In the genomic region with DNA sequence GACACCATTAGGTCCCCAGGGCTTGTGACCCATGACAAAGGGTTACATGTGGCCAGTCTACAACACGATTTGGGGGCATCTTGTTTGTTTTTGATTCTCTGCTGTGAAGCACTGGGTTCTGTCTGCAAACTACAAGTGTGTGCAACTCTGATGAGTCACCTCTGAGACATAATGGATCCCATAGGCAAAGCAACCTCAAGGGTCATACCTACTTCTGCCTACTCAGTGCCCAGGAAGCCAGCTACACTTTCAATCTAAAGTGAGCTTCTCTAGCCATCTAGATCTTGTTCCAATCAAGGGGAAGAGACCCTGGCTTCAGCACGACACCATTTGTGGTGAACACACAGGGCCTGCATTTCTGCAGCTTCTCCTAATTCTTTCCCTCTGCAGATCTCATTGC, we compare ENCODE assay signal across 31 mouse cellular contexts. TPM values are rescaled to one million over a fixed set of nuclear protein-coding genes. Genes with fewer than 3 reads are reported as not detected.
DNase-seq lines count a peak whose midpoint lies in the region; ATAC-seq and TF ChIP-seq lines count a peak whose summit lies in the region.
"Had no signal": no experiment of that assay in that cellular context is flagged by ENCODE, and none has a peak within 500 bp of the region (broad histone marks: within the 10 kb centered on the region; RNA-seq: fewer than 3 reads in every experiment).

No protein-coding gene starts in this region.

- no peak overlapping the region for H3K9ac ChIP-seq in heart, adult 2 months (ENCODE audit: low read depth, low read length)
- no peak overlapping the region for H3K9ac ChIP-seq in stomach, embryonic 15.5 days
- no peak overlapping the region for H3K9ac ChIP-seq in stomach, postnatal 0 days (ENCODE audit: low read length)
- H3K9ac ChIP-seq in CH12.LX (ENCODE audit: insufficient read depth, low read depth), result no peak overlapping the region
- H3K9ac ChIP-seq: forebrain, embryonic 13.5 days; heart, embryonic 13.5 days; hindbrain, embryonic 12.5 days; hindbrain, embryonic 15.5 days had no signal

- DNase-seq in heart, adult 2 months, result no peak
- no peak for DNase-seq in heart, adult 8-10 months (ENCODE audit: low spot score)
- DNase-seq in stomach, postnatal 0 days (ENCODE audit: low spot score), result no peak
- DNase-seq in CH12.LX (ENCODE audit: extremely low read depth), result peak; percentile 49
- no peak for DNase-seq in layer of hippocampus, adult 9-10 months (ENCODE audit: low spot score)
- no peak for DNase-seq in embryonic facial prominence, embryonic 10.5 days (ENCODE audit: low spot score)
- DNase-seq: adrenal gland, adult 2 months; adrenal gland, postnatal 14 days; cerebellum, adult 11-12 months; cerebellum, adult 8-10 months; cerebellum, postnatal 10 days; cerebellum, postnatal 36 days; embryo, embryonic 11 days; gastrocnemius, postnatal 10 days; gastrocnemius, postnatal 36 days; heart, postnatal 14 days had no signal

- H3K4me1 ChIP-seq in heart, adult 2 months (ENCODE audit: control insufficient read depth, insufficient read depth, low read length), result peaks cover 1% of the 10 kb centered on the region; the same call in 1 of the 2 replicates
- H3K4me1 ChIP-seq in stomach, embryonic 15.5 days, result no peaks in the 10 kb centered on the region
- H3K4me1 ChIP-seq in stomach, postnatal 0 days (replicated peaks; ENCODE audit: control insufficient read depth, insufficient read depth), result peaks cover 3% of the 10 kb centered on the region; the same call in 1 of the 2 replicates
- H3K4me1 ChIP-seq in CH12.LX (ENCODE audit: control insufficient read depth in 1 of 2, insufficient read depth in 2 of 2), result peaks cover 28 to 55% of the 10 kb centered on the region in 2 experiments
- H3K4me1 ChIP-seq in embryonic facial prominence, embryonic 10.5 days, result peaks cover 15% of the 10 kb centered on the region
- H3K4me1 ChIP-seq: forebrain, embryonic 13.5 days; heart, embryonic 10.5 days; hindbrain, embryonic 15.5 days had no signal

- no peak overlapping the region for H3K4me3 ChIP-seq in heart, adult 2 months
- no peak overlapping the region for H3K4me3 ChIP-seq in stomach, embryonic 15.5 days (replicated peaks)
- no peak overlapping the region for H3K4me3 ChIP-seq in stomach, postnatal 0 days (ENCODE audit: low read depth, low read length)
- H3K4me3 ChIP-seq in CH12.LX (replicated peaks in 1 of 3; ENCODE audit: low read depth in 2 of 3, low read length in 2 of 3, poor library complexity in 1 of 3), result no peak overlapping the region
- H3K4me3 ChIP-seq in embryonic facial prominence, embryonic 10.5 days, result no peak overlapping the region
- H3K4me3 ChIP-seq: forebrain, embryonic 10.5 days; forebrain, embryonic 13.5 days; heart, embryonic 10.5 days; heart, embryonic 13.5 days; hindbrain, embryonic 12.5 days; hindbrain, embryonic 15.5 days had no signal

- H3K27ac ChIP-seq in heart, adult 2 months, result peak overlapping the region; percentile 43
- H3K27ac ChIP-seq in stomach, embryonic 15.5 days, result no peak overlapping the region
- H3K27ac ChIP-seq in stomach, postnatal 0 days (replicated peaks), result no peak overlapping the region
- H3K27ac ChIP-seq in CH12.LX (ENCODE audit: insufficient read depth, low read depth), result no peak overlapping the region
- no peak overlapping the region for H3K27ac ChIP-seq in embryonic facial prominence, embryonic 10.5 days (replicated peaks)
- H3K27ac ChIP-seq: forebrain, embryonic 10.5 days; forebrain, embryonic 13.5 days; heart, embryonic 10.5 days; heart, embryonic 13.5 days; hindbrain, embryonic 12.5 days; hindbrain, embryonic 15.5 days had no signal

- in situ Hi-C loops in CH12.LX (cut with MboI; ENCODE audit: low pct_ligation_motif_present, low pct_unique_long_range_greater_than_20kb, low sequenced_read_pairs), result no loop called here

- no peaks in the 10 kb centered on the region for H3K9me3 ChIP-seq in stomach, embryonic 15.5 days
- H3K9me3 ChIP-seq in stomach, postnatal 0 days (ENCODE audit: control insufficient read depth, low read length), result no peaks in the 10 kb centered on the region
- H3K9me3 ChIP-seq in CH12.LX (replicated peaks; ENCODE audit: low read length), result peaks cover 4% of the 10 kb centered on the region
- H3K9me3 ChIP-seq in embryonic facial prominence, embryonic 10.5 days, result no peaks in the 10 kb centered on the region
- H3K9me3 ChIP-seq: forebrain, embryonic 10.5 days; forebrain, embryonic 13.5 days; heart, embryonic 10.5 days; hindbrain, embryonic 12.5 days; hindbrain, embryonic 15.5 days had no signal

- no peaks in the 10 kb centered on the region for H3K36me3 ChIP-seq in heart, adult 2 months (ENCODE audit: control insufficient read depth, insufficient read depth, low read length)
- H3K36me3 ChIP-seq in stomach, embryonic 15.5 days, result no peaks in the 10 kb centered on the region
- H3K36me3 ChIP-seq in stomach, postnatal 0 days (ENCODE audit: control insufficient read depth, insufficient read depth, low read length), result no peaks in the 10 kb centered on the region
- peaks cover 0 to 5% of the 10 kb centered on the region in 2 experiments for H3K36me3 ChIP-seq in CH12.LX (replicated peaks in 1 of 2; ENCODE audit: control insufficient read depth in 1 of 2, insufficient read depth in 1 of 2, low read length in 1 of 2)
- H3K36me3 ChIP-seq in embryonic facial prominence, embryonic 10.5 days (replicated peaks), result no peaks in the 10 kb centered on the region
- H3K36me3 ChIP-seq: forebrain, embryonic 10.5 days; heart, embryonic 10.5 days; heart, embryonic 13.5 days; hindbrain, embryonic 12.5 days; hindbrain, embryonic 15.5 days had no signal

- no peak for TF ChIP-seq POLR2A in heart, adult 2 months (IDR thresholded peaks at IDR 0.05; ENCODE audit: insufficient read depth, low read depth, low read length)
- TF ChIP-seq POLR2A in CH12.LX (IDR thresholded peaks at IDR 0.05; ENCODE audit: low read depth, low read length), result no peak

- no peaks in the 10 kb centered on the region for H3K27me3 ChIP-seq in heart, adult 2 months (ENCODE audit: control insufficient read depth, insufficient read depth, low read length)
- H3K27me3 ChIP-seq in stomach, embryonic 15.5 days (replicated peaks), result no peaks in the 10 kb centered on the region
- no peaks in the 10 kb centered on the region for H3K27me3 ChIP-seq in stomach, postnatal 0 days (ENCODE audit: control insufficient read depth, insufficient read depth, low read length)
- no peaks in the 10 kb centered on the region for H3K27me3 ChIP-seq in CH12.LX (replicated peaks)
- no peaks in the 10 kb centered on the region for H3K27me3 ChIP-seq in embryonic facial prominence, embryonic 10.5 days (replicated peaks; ENCODE audit: low read depth, poor library complexity, severe bottlenecking)
- H3K27me3 ChIP-seq: forebrain, embryonic 13.5 days; heart, embryonic 13.5 days; hindbrain, embryonic 12.5 days; hindbrain, embryonic 15.5 days had no signal

- intact Hi-C loops in heart, adult 2 months (cut with DNase I), result loop anchor here (5.0 kb wide), 1 partner anchor 71 kb away; no protein-coding TSS in a partner anchor

- TF ChIP-seq RAD21 in CH12.LX (IDR thresholded peaks at IDR 0.05; ENCODE audit: low read depth, low read length), result no peak

- WGBS in heart, adult 2 months, result 66% methylated on average over 2 of the region's 2 CpGs
- 68% methylated on average over 2 of the region's 2 CpGs for WGBS in stomach, embryonic 15.5 days
- 66% methylated on average over 2 of the region's 2 CpGs for WGBS in stomach, postnatal 0 days
- 66% methylated on average over 2 of the region's 2 CpGs for WGBS in embryonic facial prominence, embryonic 10.5 days

- TF ChIP-seq CTCF in heart, adult 2 months (IDR thresholded peaks at IDR 0.05), result no peak
- no peak for TF ChIP-seq CTCF in stomach, postnatal 0 days (IDR thresholded peaks at IDR 0.05; ENCODE audit: low read depth)
- no peak for TF ChIP-seq CTCF in CH12.LX (conservative IDR thresholded peaks at IDR 0.05 in 1 of 2, IDR thresholded peaks at IDR 0.05 in 1 of 2; ENCODE audit: low read depth in 2 of 2, low read length in 2 of 2)

- 0 out of 2 replicates have a peak overlapping the region, but pooled peaks have one; percentile 3 for H3K4me2 ChIP-seq in stomach, embryonic 15.5 days
- no peak overlapping the region for H3K4me2 ChIP-seq in stomach, postnatal 0 days (replicated peaks; ENCODE audit: low read depth)
- H3K4me2 ChIP-seq in CH12.LX (ENCODE audit: insufficient read depth, low read depth, poor library complexity, severe bottlenecking), result no peak overlapping the region
- H3K4me2 ChIP-seq: forebrain, embryonic 13.5 days; heart, embryonic 13.5 days; hindbrain, embryonic 12.5 days; hindbrain, embryonic 15.5 days had no signal

- no peak for ATAC-seq in stomach, embryonic 15.5 days (ENCODE audit: insufficient read depth, low FRiP score, low read depth)
- ATAC-seq in stomach, postnatal 0 days (ENCODE audit: low FRiP score, low TSS enrichment), result no peak
- ATAC-seq: forebrain, embryonic 13.5 days; forebrain, embryonic 16.5 days had no signal

- H3K79me2 ChIP-seq in heart, adult 2 months (replicated peaks; ENCODE audit: control insufficient read depth, insufficient read depth, low read length), result no peaks in the 10 kb centered on the region
- no peaks in the 10 kb centered on the region for H3K79me2 ChIP-seq in CH12.LX (replicated peaks; ENCODE audit: control insufficient read depth, extremely low read depth, insufficient read depth, poor library complexity, severe bottlenecking)

- dilution Hi-C loops in CH12.LX (cut with MboI; ENCODE audit: extremely low pct_ligation_motif_present, extremely low pct_unique_long_range_greater_than_20kb, low sequenced_read_pairs), result no loop called here

- TF ChIP-seq EP300 in heart, adult 2 months (IDR thresholded peaks at IDR 0.05; ENCODE audit: insufficient read depth, low read depth, low read length), result no peak
- no peak for TF ChIP-seq EP300 in stomach, postnatal 0 days (optimal IDR thresholded peaks at IDR 0.05)
- TF ChIP-seq EP300 in CH12.LX (IDR thresholded peaks at IDR 0.05; ENCODE audit: low read length), result no peak

RNA-seq across cellular contexts. Expression of a gene that starts 1.4 kb away (rescaled TPM):
- 1 to 10 TPM; 1.7 to 2.1 TPM for total RNA-seq in heart, adult 2 months (2021)
- 0.44 and 0.59 TPM in 2 replicates for polyA plus RNA-seq in heart, adult 2 months (2012; rRNA removed)
- total RNA-seq in heart, adult 8-10 months (2022), result 1 to 10 TPM; 1.2 to 2.2 (median 1.9) TPM
- polyA plus RNA-seq in stomach, embryonic 15.5 days (2015; fragmentation: Nextera tagmentation; extraction: Ambion mirVana), result 0.35 and 0.39 TPM in 2 replicates
- 0.42 and 0.69 TPM in 2 replicates for polyA plus RNA-seq in stomach, postnatal 0 days (2015; fragmentation: Nextera tagmentation; extraction: Ambion mirVana)
- total RNA-seq in CH12.LX (2012; rRNA removed) (0.72 and 2.2 TPM in 2 replicates), CH12.LX (2014; rRNA removed) (7.8 and 10.5 TPM in 2 replicates)
- 7.9 and 8.6 TPM in 2 replicates for polyA plus RNA-seq in CH12.LX (2012; ENCODE audit: insufficient read length, low read depth)
- polyA plus RNA-seq in embryonic facial prominence, embryonic 10.5 days (2016; fragmentation: Nextera tagmentation; extraction: Ambion mirVana), result not detected in 2 replicates
- polyA plus RNA-seq: embryonic facial prominence, embryonic 11.5 days; forebrain, embryonic 13.5 days; forebrain, embryonic 16.5 days; heart, embryonic 10.5 days had no signal

RNA-seq across cellular contexts. Expression of a gene that starts 53.3 kb away (rescaled TPM):
- total RNA-seq in heart, adult 2 months (2021), result not detected
- not detected in 2 replicates for polyA plus RNA-seq in heart, adult 2 months (2012; rRNA removed)
- not detected for total RNA-seq in heart, adult 8-10 months (2022)
- 1.2 and 2.5 TPM in 2 replicates for polyA plus RNA-seq in stomach, embryonic 15.5 days (2015; fragmentation: Nextera tagmentation; extraction: Ambion mirVana)
- polyA plus RNA-seq in stomach, postnatal 0 days (2015; fragmentation: Nextera tagmentation; extraction: Ambion mirVana), result 50.6 and 55.3 TPM in 2 replicates
- total RNA-seq in CH12.LX (2012; rRNA removed) (not detected in 2 replicates), CH12.LX (2014; rRNA removed) (0.38 TPM in 1 of 2 replicates, not detected in the other)
- polyA plus RNA-seq in CH12.LX (2012; ENCODE audit: insufficient read length, low read depth), result not detected in 2 replicates
- polyA plus RNA-seq in embryonic facial prominence, embryonic 10.5 days (2016; fragmentation: Nextera tagmentation; extraction: Ambion mirVana), result not detected in 2 replicates
- total RNA-seq: adrenal gland, adult 2 months; adrenal gland, postnatal 14 days; adrenal gland, postnatal 4 days; gastrocnemius, adult 18-20 months; gastrocnemius, postnatal 10 days; gastrocnemius, postnatal 36 days; granulocyte monocyte progenitor cell, adult 5-6 weeks; heart, postnatal 14 days; hematopoietic stem cell, adult 5-6 weeks had no signal
- polyA plus RNA-seq: adrenal gland, adult 2 months; brain, embryonic 14.5 days; cortical plate, adult 2 months; embryonic facial prominence, embryonic 11.5 days; forebrain, embryonic 10.5 days; forebrain, embryonic 13.5 days; forebrain, embryonic 16.5 days; heart, embryonic 10.5 days; heart, embryonic 13.5 days; hindbrain, embryonic 12.5 days; hindbrain, embryonic 15.5 days had no signal

Comparison
In these comparisons a context has a peak if more than half of its experiments do, and no peak if none do; other contexts are left out.
1. RNA of a gene that starts 53.3 kb away (polyA plus RNA-seq): 50.6 to 55.3 TPM in stomach, postnatal 0 days; 1.2 to 2.5 TPM in stomach, embryonic 15.5 days, not detected in CH12.LX, not detected in heart, adult 2 months and not detected in embryonic facial prominence, embryonic 10.5 days; every median in the first group is over 10 times any median in the second.